Mouse (Mus musculus): ENCODE results near the gene Selenbp1. TPM values are rescaled to one million over a fixed set of nuclear protein-coding genes. Genes with fewer than 3 reads are reported as not detected.

Selenbp1 gene
- total and polyA plus RNA-seq, 3 experiments: 0.25 TPM; not detected in 2

DNA sequence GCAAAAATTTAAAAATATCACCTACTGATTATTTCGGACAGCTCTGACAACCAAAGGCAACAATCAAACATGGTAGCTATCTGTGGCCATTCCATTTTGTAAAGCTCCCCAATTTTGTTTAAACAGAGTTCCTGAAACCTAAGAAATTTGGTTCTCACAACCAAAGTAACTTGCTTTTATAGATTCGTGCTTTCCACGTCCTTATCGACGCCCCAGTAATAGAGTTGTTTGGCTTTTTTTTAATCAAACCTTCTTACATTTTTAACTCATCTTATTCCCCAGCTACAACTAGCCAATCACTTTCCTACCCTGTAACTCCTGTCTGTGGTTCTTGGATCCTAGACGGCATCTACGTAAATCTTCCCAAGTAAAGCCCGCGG lies 20.5 kb downstream of the Selenbp1 start:
- H3K9me3 ChIP-seq (replicated peaks; ENCODE audit: low read length): peaks cover 6% of the 10 kb centered on the region
- DNase-seq (ENCODE audit: extremely low read depth): no peak
- in situ Hi-C loops (cut with MboI; ENCODE audit: low pct_ligation_motif_present, low pct_unique_long_range_greater_than_20kb, low sequenced_read_pairs) (no loop called here), dilution Hi-C loops (cut with MboI; ENCODE audit: extremely low pct_ligation_motif_present, extremely low pct_unique_long_range_greater_than_20kb, low sequenced_read_pairs) (no loop called here)
- peak overlapping the region; percentile 85 for H3K9ac ChIP-seq (ENCODE audit: insufficient read depth, low read depth)
- peaks cover 7 to 60% of the 10 kb centered on the region in 2 experiments for H3K4me1 ChIP-seq (ENCODE audit: control insufficient read depth in 1 of 2, insufficient read depth in 2 of 2)
- peak overlapping the region; percentile 84 for H3K4me2 ChIP-seq (ENCODE audit: insufficient read depth, low read depth, poor library complexity, severe bottlenecking)
- H3K79me2 ChIP-seq (replicated peaks; ENCODE audit: control insufficient read depth, extremely low read depth, insufficient read depth, poor library complexity, severe bottlenecking): no peaks in the 10 kb centered on the region
- peaks cover 32 to 48% of the 10 kb centered on the region in 2 experiments for H3K36me3 ChIP-seq (replicated peaks in 1 of 2; ENCODE audit: control insufficient read depth in 1 of 2, insufficient read depth in 1 of 2, low read length in 1 of 2)
- H3K27me3 ChIP-seq (replicated peaks): no peaks in the 10 kb centered on the region
- TF ChIP-seq MXI1 (IDR thresholded peaks at IDR 0.05; ENCODE audit: low read depth, low read length): no peak
- no peak for TF ChIP-seq USF2 (conservative IDR thresholded peaks at IDR 0.05; ENCODE audit: low read depth, low read length)
- no peak for TF ChIP-seq MEF2A (IDR thresholded peaks at IDR 0.05; ENCODE audit: borderline replicate concordance, low read depth, low read length)
- no peak for TF ChIP-seq MYC (IDR thresholded peaks at IDR 0.05; ENCODE audit: low read depth, low read length)
- no peak for TF ChIP-seq ZKSCAN1 (IDR thresholded peaks at IDR 0.05; ENCODE audit: borderline replicate concordance, low read depth, low read length)
- no peak for TF ChIP-seq ZC3H11A (IDR thresholded peaks at IDR 0.05; ENCODE audit: low read depth, low read length)
- TF ChIP-seq SIN3A (IDR thresholded peaks at IDR 0.05; ENCODE audit: low read length): no peak
- no peak for TF ChIP-seq TBP (conservative IDR thresholded peaks at IDR 0.05; ENCODE audit: low read depth, low read length)
- TF ChIP-seq BHLHE40 (IDR thresholded peaks at IDR 0.05; ENCODE audit: low read depth, low read length): no peak
- TF ChIP-seq NELFE (IDR thresholded peaks at IDR 0.05; ENCODE audit: low read depth, low read length): no peak
- no peak for TF ChIP-seq IRF4 (IDR thresholded peaks at IDR 0.05; ENCODE audit: low read depth, low read length)
- no peak for TF ChIP-seq EP300 (IDR thresholded peaks at IDR 0.05; ENCODE audit: low read length)
- TF ChIP-seq UBTF (IDR thresholded peaks at IDR 0.05; ENCODE audit: low read depth, low read length): no peak
- no peak for TF ChIP-seq E2F4 (IDR thresholded peaks at IDR 0.05; ENCODE audit: insufficient replicate concordance, low read depth, low read length)
- TF ChIP-seq SMC3 (IDR thresholded peaks at IDR 0.05; ENCODE audit: low read depth, low read length): no peak
- TF ChIP-seq MAX (IDR thresholded peaks at IDR 0.05; ENCODE audit: low read length): no peak
- H3K27ac ChIP-seq (ENCODE audit: insufficient read depth, low read depth): peak overlapping the region; percentile 38; the same call in 1 of the 2 replicates
- H3K4me3 ChIP-seq (replicated peaks in 1 of 3; ENCODE audit: low read depth in 2 of 3, low read length in 2 of 3, poor library complexity in 1 of 3): peak overlapping the region; percentile 63 to 76 (median 67)

DNA sequence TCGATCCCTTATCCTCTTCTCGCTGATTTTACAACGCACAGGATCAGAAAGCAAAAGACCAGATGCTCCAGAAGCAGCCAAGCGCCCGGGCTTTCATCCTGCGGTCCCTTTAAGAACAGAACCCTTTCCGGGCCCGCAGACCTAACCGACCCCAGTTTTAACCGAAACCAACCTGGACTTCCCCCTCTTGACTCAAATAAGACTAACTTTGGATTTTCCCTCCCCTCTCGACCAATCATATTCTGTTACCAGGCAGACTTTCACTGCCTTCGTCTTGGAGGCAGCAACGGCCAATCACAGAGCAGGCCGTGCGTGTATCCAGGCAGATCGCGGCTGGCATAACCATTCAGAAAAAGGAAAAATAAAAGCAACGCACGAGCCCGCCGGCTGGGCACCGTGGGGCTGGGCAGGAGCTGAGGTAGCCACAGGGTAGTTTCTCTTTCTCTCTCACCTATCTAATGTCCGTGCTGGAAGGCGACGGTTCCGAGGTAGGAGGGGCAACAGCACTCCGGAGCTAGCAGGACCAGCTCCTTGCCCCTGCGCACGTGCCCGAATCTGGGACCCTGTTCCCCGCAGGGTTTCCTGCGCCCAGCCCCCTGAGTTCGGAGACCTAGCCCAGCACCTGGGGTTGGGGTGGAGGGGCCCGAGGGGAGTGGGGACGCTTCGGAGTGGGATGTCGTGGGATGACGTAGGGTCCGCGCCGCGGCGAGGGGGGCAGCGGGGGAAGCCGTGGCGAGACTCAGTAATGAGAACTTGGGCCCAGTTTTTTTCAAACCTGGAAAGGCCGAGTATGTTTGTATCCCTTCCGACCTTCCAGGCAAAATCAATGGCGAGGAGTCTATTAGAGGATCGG lies 21.1 kb downstream of the Selenbp1 start, which contains the start of gene Rfx5:
Gene Rfx5, plus strand, starts transcription at position 312 of the 853 bp plus-strand sequence.
- peak; percentile 99 for DNase-seq (ENCODE audit: extremely low read depth)
- Histone ChIP-seq H3K9me3 (replicated peaks; ENCODE audit: low read length) (peaks cover 6% of the 10 kb centered on the region), H3K27me3 (replicated peaks) (no peaks in the 10 kb centered on the region), H3K79me2 (replicated peaks; ENCODE audit: control insufficient read depth, extremely low read depth, insufficient read depth, poor library complexity, severe bottlenecking) (no peaks in the 10 kb centered on the region), H3K27ac (ENCODE audit: insufficient read depth, low read depth) (peak within 1 kb of the TSS; percentile 78), H3K9ac (ENCODE audit: insufficient read depth, low read depth) (peak within 1 kb of the TSS; percentile 85), H3K36me3 (replicated peaks in 1 of 2; ENCODE audit: control insufficient read depth in 1 of 2, insufficient read depth in 1 of 2, low read length in 1 of 2) (peaks cover 38 to 54% of the 10 kb centered on the region in 2 experiments), H3K4me1 (ENCODE audit: control insufficient read depth in 1 of 2, insufficient read depth in 2 of 2) (peaks cover 7 to 66% of the 10 kb centered on the region in 2 experiments), H3K4me3 (replicated peaks in 1 of 3; ENCODE audit: low read depth in 2 of 3, low read length in 2 of 3, poor library complexity in 1 of 3) (peak within 1 kb of the TSS; percentile 67 to 89 (median 76)), H3K4me2 (ENCODE audit: insufficient read depth, low read depth, poor library complexity, severe bottlenecking) (peak within 1 kb of the TSS; percentile 84)
- dilution Hi-C loops (cut with MboI; ENCODE audit: extremely low pct_ligation_motif_present, extremely low pct_unique_long_range_greater_than_20kb, low sequenced_read_pairs) (no loop called here), in situ Hi-C loops (cut with MboI; ENCODE audit: low pct_ligation_motif_present, low pct_unique_long_range_greater_than_20kb, low sequenced_read_pairs) (no loop called here)
- TF ChIP-seq ZNF384 (IDR thresholded peaks at IDR 0.05; ENCODE audit: low read depth, low read length): peak; percentile 47; the same call in 1 of the 2 replicates
- TF ChIP-seq SMC3 (IDR thresholded peaks at IDR 0.05; ENCODE audit: low read depth, low read length): no peak
- TF ChIP-seq MAZ (IDR thresholded peaks at IDR 0.05; ENCODE audit: low read depth, low read length): peak; percentile 91
- TF ChIP-seq EP300 (IDR thresholded peaks at IDR 0.05; ENCODE audit: low read length): 0 out of 2 replicates have a peak, but pooled peaks have one; percentile 33
- no peak for TF ChIP-seq JUN (IDR thresholded peaks at IDR 0.05; ENCODE audit: insufficient read depth, low read depth, low read length)
- TF ChIP-seq ELF1 (IDR thresholded peaks at IDR 0.05; ENCODE audit: low read depth, low read length): peak; percentile 72
- TF ChIP-seq BHLHE40 (IDR thresholded peaks at IDR 0.05; ENCODE audit: low read depth, low read length): peak; percentile 97
- 0 out of 2 replicates have a peak, but pooled peaks have one; percentile 28 for TF ChIP-seq POLR2AphosphoS2 (IDR thresholded peaks at IDR 0.05; ENCODE audit: low read depth, low read length)
- 0 out of 2 replicates have a peak, but pooled peaks have one; percentile 41 for TF ChIP-seq UBTF (IDR thresholded peaks at IDR 0.05; ENCODE audit: low read depth, low read length)
- peak; percentile 52; the same call in 1 of the 2 replicates for TF ChIP-seq CHD1 (IDR thresholded peaks at IDR 0.05; ENCODE audit: low read depth, low read length)
- peak; percentile 76 for TF ChIP-seq POLR2A (IDR thresholded peaks at IDR 0.05; ENCODE audit: low read depth, low read length)
- TF ChIP-seq RAD21 (IDR thresholded peaks at IDR 0.05; ENCODE audit: low read depth, low read length): no peak
- no peak for TF ChIP-seq MAFK (IDR thresholded peaks at IDR 0.05; ENCODE audit: insufficient replicate concordance, low read length)
- TF ChIP-seq TBP (conservative IDR thresholded peaks at IDR 0.05; ENCODE audit: low read depth, low read length): no peak
- TF ChIP-seq IRF4 (IDR thresholded peaks at IDR 0.05; ENCODE audit: low read depth, low read length): peak; percentile 91
- no peak for TF ChIP-seq ZKSCAN1 (IDR thresholded peaks at IDR 0.05; ENCODE audit: borderline replicate concordance, low read depth, low read length)
- no peak for TF ChIP-seq KAT2A (IDR thresholded peaks at IDR 0.05; ENCODE audit: insufficient replicate concordance, low read length)
- TF ChIP-seq ZC3H11A (IDR thresholded peaks at IDR 0.05; ENCODE audit: low read depth, low read length): no peak
- peak; percentile 94 for TF ChIP-seq ETS1 (conservative IDR thresholded peaks at IDR 0.05; ENCODE audit: low read depth, low read length)
- TF ChIP-seq MEF2A (IDR thresholded peaks at IDR 0.05; ENCODE audit: borderline replicate concordance, low read depth, low read length): peak; percentile 61; the same call in 1 of the 2 replicates
- peak; percentile 47; the same call in 1 of the 2 replicates for TF ChIP-seq TCF12 (IDR thresholded peaks at IDR 0.05; ENCODE audit: low read depth, low read length)
- TF ChIP-seq MAX (IDR thresholded peaks at IDR 0.05; ENCODE audit: low read length): peak; percentile 81

Data from CH12.LX (cell line).